Mouse (Mus musculus): Measurements from ENCODE around the gene Hic1. TPM values are rescaled to one million over a fixed set of nuclear protein-coding genes. Genes with fewer than 3 reads are reported as not detected.
A peak's percentile ranks its signal among the peaks of the same experiment; 100 is the strongest.

The Hic1 gene
- polyA plus RNA-seq, 1 experiment = 14.1 TPM

DNA sequence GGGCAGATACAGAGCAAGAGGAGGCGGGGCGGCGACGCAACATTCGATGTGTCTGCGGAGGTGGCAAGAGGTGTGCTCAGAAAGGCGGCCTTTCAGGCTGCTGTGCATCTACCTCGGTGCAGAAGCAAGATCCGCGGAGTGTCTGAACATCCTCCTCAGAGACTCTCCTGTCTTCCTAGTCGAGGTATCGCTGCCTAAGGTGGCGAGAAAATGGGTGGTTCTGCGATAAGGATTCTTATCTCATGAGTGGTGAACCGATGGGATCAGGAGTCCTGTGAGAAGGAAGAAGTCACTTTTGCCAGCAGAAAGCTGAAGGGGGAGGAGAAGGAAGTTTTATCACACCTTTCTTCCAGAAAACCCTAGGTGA is 4.5 kb upstream of the Hic1 start:
- H3K4me3 ChIP-seq (ENCODE audit: control insufficient read depth, insufficient read depth, low read length) = peak overlapping the region; percentile 36
- no peak for TF ChIP-seq CTCF (IDR thresholded peaks at IDR 0.05; ENCODE audit: borderline replicate concordance, control insufficient read depth, extremely low read depth, insufficient read depth, low read length, poor library complexity)
- TF ChIP-seq POLR2A (IDR thresholded peaks at IDR 0.05; ENCODE audit: control insufficient read depth, extremely low read depth, insufficient read depth, low read length, poor library complexity) = no peak
- peaks cover 15% of the 10 kb centered on the region; the same call in 1 of the 2 replicates for H3K27me3 ChIP-seq (ENCODE audit: control insufficient read depth, insufficient read depth, low read length)
- H3K36me3 ChIP-seq (ENCODE audit: control insufficient read depth, insufficient read depth, low read length) = no peaks in the 10 kb centered on the region
- peaks cover 41% of the 10 kb centered on the region for H3K4me1 ChIP-seq (replicated peaks; ENCODE audit: control insufficient read depth, insufficient read depth, low read length)
- WGBS = 3% methylated on average over 15 of the region's 15 CpGs
- DNase-seq = no peak
- H3K27ac ChIP-seq (ENCODE audit: control insufficient read depth, insufficient read depth, low read length) = no peak overlapping the region

DNA sequence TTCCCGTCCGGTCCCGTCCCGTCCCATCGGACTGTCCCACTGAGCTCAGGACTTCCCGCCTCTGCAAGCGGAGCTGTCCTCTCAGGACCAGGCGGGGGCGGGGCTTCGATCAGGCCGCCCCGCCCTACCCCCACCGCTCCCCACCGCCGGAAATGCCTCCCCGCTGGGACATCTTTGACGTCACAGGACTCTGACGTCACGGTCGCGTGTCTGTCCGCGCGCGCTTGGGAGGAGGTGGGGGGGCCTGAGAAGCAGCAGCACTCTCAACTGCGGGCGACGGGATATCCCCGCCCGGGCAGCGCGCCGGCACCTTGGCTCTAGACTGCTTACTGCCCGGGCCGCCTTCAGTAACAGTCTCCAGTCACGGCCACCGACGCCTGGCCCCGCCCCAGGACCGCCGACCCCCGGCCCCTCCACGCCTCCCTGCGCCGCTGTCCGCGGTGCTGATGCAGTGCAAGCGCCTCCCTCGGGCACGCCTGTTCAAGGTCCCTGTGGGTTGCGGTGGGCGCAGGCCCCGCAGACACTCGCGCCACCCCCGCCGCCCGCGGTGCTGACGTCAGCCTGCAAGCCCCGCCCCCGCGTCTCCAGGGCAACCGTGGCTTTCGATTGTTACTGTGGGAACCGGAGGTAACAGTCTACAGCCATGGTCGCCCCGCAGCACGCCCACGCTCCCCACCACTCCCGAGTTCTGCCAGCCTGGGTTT is 3.9 kb upstream of the Hic1 start:
- peaks cover 20% of the 10 kb centered on the region; the same call in 1 of the 2 replicates for H3K27me3 ChIP-seq (ENCODE audit: control insufficient read depth, insufficient read depth, low read length)
- no peak overlapping the region for H3K27ac ChIP-seq (ENCODE audit: control insufficient read depth, insufficient read depth, low read length)

DNA sequence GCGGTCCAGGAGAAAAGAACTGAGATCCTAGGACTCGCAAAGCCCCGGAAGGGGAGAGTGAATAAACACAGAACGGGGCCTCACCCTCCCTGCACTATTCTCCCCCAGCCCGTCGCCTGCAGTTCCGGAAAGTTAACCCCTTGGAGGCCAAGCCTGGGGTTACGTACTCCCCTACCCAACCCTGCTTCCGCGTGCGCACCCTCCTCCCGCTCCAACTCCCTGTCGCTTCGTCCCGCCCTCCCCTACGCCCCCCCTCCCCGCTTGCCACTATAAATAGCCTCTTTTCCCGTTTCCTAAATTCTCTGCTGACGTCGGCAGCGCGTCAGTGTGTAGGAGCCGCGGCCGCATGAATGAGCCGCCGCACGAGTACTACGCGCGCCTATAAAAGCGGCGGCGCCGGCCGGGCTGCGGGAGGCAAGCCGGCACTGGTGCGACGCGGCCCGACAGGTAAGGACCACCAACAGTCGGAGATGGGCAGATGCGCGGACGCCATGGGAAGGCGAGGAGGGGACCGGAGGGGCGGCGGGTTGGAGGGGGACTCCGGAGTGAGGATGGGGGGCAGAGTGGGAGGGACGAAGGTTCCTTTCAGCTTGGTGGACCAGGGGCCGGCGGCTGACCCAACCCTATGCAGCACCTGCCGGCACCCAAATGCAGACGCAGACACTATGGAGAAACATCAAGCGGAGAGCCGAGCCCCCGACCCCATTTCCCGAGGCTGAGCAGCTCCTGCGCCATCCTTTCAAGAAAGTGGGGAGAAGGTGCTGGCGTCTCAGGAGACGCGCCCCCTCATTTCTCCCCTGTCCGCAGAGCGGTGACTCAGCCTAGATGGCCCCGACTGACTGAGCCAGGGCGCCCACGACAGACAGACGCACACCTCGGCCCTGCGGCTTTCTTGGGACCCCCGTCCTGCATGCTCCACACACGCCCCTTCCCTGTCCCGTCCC is 3.1 kb upstream of the Hic1 start:
- Histone ChIP-seq H3K27me3 (ENCODE audit: control insufficient read depth, insufficient read depth, low read length) (peaks cover 28% of the 10 kb centered on the region), H3K36me3 (ENCODE audit: control insufficient read depth, insufficient read depth, low read length) (no peaks in the 10 kb centered on the region), H3K4me3 (ENCODE audit: control insufficient read depth, insufficient read depth, low read length) (peak overlapping the region; percentile 36), H3K4me1 (replicated peaks; ENCODE audit: control insufficient read depth, insufficient read depth, low read length) (peaks cover 44% of the 10 kb centered on the region), H3K27ac (ENCODE audit: control insufficient read depth, insufficient read depth, low read length) (no peak overlapping the region)
- peak; percentile 59 for DNase-seq
- WGBS = 1% methylated on average over 73 of the region's 75 CpGs
- TF ChIP-seq CTCF (IDR thresholded peaks at IDR 0.05; ENCODE audit: borderline replicate concordance, control insufficient read depth, extremely low read depth, insufficient read depth, low read length, poor library complexity) = no peak

More for the DNA sequence above, 3.9 kb upstream of the Hic1 start:
- no peaks in the 10 kb centered on the region for H3K36me3 ChIP-seq (ENCODE audit: control insufficient read depth, insufficient read depth, low read length)
- peak; percentile 87 for DNase-seq
- 1% methylated on average over 71 of the region's 71 CpGs for WGBS
- H3K4me1 ChIP-seq (replicated peaks; ENCODE audit: control insufficient read depth, insufficient read depth, low read length) = peaks cover 46% of the 10 kb centered on the region
- peak overlapping the region; percentile 36 for H3K4me3 ChIP-seq (ENCODE audit: control insufficient read depth, insufficient read depth, low read length)
- no peak for TF ChIP-seq CTCF (IDR thresholded peaks at IDR 0.05; ENCODE audit: borderline replicate concordance, control insufficient read depth, extremely low read depth, insufficient read depth, low read length, poor library complexity)
- TF ChIP-seq POLR2A (IDR thresholded peaks at IDR 0.05; ENCODE audit: control insufficient read depth, extremely low read depth, insufficient read depth, low read length, poor library complexity) = 0 out of 2 replicates have a peak, but pooled peaks have one; percentile 26

DNA sequence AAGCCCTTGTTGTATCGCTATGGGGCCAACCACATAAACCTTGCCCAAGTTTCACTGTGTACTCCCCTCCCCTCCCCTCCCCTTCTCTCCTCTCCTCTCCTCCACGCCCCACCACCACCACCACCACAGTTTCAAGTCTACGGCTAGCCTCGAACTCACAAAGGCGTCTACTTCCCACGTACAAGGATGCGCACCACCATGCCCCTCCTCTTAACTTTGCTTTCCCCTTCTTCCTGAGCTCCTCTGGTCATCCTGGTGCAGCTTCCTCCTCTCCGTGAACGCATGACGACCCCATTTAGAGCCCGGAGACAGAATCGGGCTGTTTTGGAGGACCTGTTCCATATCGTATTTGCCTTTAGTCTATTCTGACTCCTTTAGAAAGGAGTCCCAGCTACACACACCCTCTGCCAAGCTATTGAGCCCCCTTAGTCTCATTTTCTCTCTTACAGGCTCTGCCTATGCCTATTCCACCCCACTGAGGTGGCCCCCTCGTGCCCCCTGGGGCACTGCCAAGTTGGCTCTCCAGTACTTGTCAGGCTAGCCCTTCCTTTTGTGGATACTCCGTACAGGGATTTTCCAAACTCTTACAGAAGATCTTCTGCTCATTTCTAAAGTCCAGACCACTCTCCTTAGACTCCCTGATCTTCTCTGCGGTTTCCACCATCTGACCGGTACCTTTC is 2.0 kb upstream of the Hic1 start:
- no peak for TF ChIP-seq POLR2A (IDR thresholded peaks at IDR 0.05; ENCODE audit: control insufficient read depth, extremely low read depth, insufficient read depth, low read length, poor library complexity)
- TF ChIP-seq CTCF (IDR thresholded peaks at IDR 0.05; ENCODE audit: borderline replicate concordance, control insufficient read depth, extremely low read depth, insufficient read depth, low read length, poor library complexity) = no peak
- H3K4me1 ChIP-seq (replicated peaks; ENCODE audit: control insufficient read depth, insufficient read depth, low read length) = peaks cover 54% of the 10 kb centered on the region
- no peak for DNase-seq
- peaks cover 38% of the 10 kb centered on the region for H3K27me3 ChIP-seq (ENCODE audit: control insufficient read depth, insufficient read depth, low read length)
- no peak overlapping the region for H3K27ac ChIP-seq (ENCODE audit: control insufficient read depth, insufficient read depth, low read length)
- no peak overlapping the region for H3K4me3 ChIP-seq (ENCODE audit: control insufficient read depth, insufficient read depth, low read length)
- H3K36me3 ChIP-seq (ENCODE audit: control insufficient read depth, insufficient read depth, low read length) = no peaks in the 10 kb centered on the region
- WGBS = 12% methylated on average over 17 of the region's 17 CpGs

DNA sequence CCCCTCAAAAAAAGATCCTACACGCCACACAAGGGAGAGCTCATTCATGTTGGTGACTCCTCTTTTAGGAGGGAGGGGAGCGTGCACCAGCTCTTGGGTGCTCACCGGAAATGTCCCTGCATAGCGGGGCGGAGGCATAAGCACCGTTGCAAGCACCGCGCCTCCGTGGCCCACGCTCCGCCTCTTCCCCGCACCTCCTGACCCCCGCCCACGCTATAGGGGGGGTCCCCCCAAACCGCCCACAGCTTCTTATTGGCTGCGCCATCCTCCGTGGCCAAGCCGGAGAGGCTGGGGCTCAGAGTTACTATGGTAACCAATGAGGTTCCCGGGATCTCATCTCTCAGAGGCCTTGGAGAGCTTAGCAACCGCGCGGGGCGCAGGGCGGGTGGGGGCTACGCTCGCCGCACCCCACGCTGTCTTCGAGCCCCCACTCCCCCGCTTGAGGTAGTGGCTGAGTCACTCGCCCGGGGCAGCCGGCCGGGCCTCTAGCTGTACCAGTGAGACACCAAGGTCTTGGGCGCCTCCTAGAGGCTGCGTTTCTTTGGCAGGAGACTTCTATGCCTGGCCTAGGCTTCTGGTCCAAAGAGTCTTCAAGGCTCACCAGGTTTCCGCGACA is 925 bp upstream of the Hic1 start:
- no peak overlapping the region for H3K27ac ChIP-seq (ENCODE audit: control insufficient read depth, insufficient read depth, low read length)
- DNase-seq = peak; percentile 88
- peaks cover 45% of the 10 kb centered on the region for H3K27me3 ChIP-seq (ENCODE audit: control insufficient read depth, insufficient read depth, low read length)
- H3K4me1 ChIP-seq (replicated peaks; ENCODE audit: control insufficient read depth, insufficient read depth, low read length) = peaks cover 64% of the 10 kb centered on the region
- WGBS = under 1% methylated on average over 38 of the region's 38 CpGs
- H3K36me3 ChIP-seq (ENCODE audit: control insufficient read depth, insufficient read depth, low read length) = no peaks in the 10 kb centered on the region
- no peak for TF ChIP-seq POLR2A (IDR thresholded peaks at IDR 0.05; ENCODE audit: control insufficient read depth, extremely low read depth, insufficient read depth, low read length, poor library complexity)
- TF ChIP-seq CTCF (IDR thresholded peaks at IDR 0.05; ENCODE audit: borderline replicate concordance, control insufficient read depth, extremely low read depth, insufficient read depth, low read length, poor library complexity) = peak; percentile 81; the same call in 1 of the 2 replicates
- H3K4me3 ChIP-seq (ENCODE audit: control insufficient read depth, insufficient read depth, low read length) = peak overlapping the region; percentile 34
